Mouse (Mus musculus) hindbrain, postnatal 0 days (tissue): ENCODE data around the gene Crhr1. TPM values are rescaled to one million over a fixed set of nuclear protein-coding genes. Genes with fewer than 3 reads are reported as not detected.

ENCODE experiments used
- ATAC-seq: fragments of 200-750 bp; cut with Nextera tagmentation; 2 replicates; pipeline ENCODE4 v1.8.0; 2017; ENCODE audit warnings: mild to moderate bottlenecking, moderate TSS enrichment, moderate library complexity
- DNase-seq: peaks from one replicate; pipeline ENCODE4 v3.0.0-alpha.2; 2015; ENCODE audit warnings: low spot score
- H3K27ac ChIP-seq: fragments of 300-500 bp; sonication (generic); 2 replicates; pipeline ENCODE4 v1.5.1; 2014; ENCODE audit warnings: mild to moderate bottlenecking
- H3K27me3 ChIP-seq: fragments of 300-500 bp; sonication (generic); 2 replicates; pipeline ENCODE4 v1.6.1; 2014; ENCODE audit warnings: low read length, mixed read lengths; ENCODE audit not compliant: insufficient read depth
- H3K36me3 ChIP-seq: fragments of 300-500 bp; sonication (generic); 2 replicates; pipeline ENCODE4 v1.6.1; 2014; ENCODE audit warnings: low read length, mixed read lengths; ENCODE audit not compliant: insufficient read depth
- H3K4me1 ChIP-seq: fragments of 300-500 bp; sonication (generic); 2 replicates; pipeline ENCODE4 v1.6.1; 2014; ENCODE audit warnings: antibody characterized with exemption, low read length, mixed read lengths; ENCODE audit not compliant: insufficient read depth
- H3K4me2 ChIP-seq: fragments of 300-500 bp; sonication (generic); 2 replicates; pipeline ENCODE4 v1.6.1; 2014; ENCODE audit warnings: low read depth, mild to moderate bottlenecking, low read length, moderate library complexity, mixed read lengths
- H3K4me3 ChIP-seq: fragments of 300-500 bp; sonication (generic); 2 replicates; pipeline ENCODE4 v1.5.1; 2014; ENCODE audit warnings: low read length
- H3K9ac ChIP-seq: fragments of 300-500 bp; sonication (generic); replicated peaks from 2 replicates; pipeline ENCODE4 v1.6.1; 2014; ENCODE audit warnings: mild to moderate bottlenecking, low read length, moderate library complexity, mixed read lengths
- H3K9me3 ChIP-seq: fragments of 300-500 bp; sonication (generic); 2 replicates; pipeline ENCODE4 v1.6.1; 2016; ENCODE audit warnings: low read length, mixed read lengths
- CTCF ChIP-seq: IDR thresholded peaks from 2 replicates; pipeline ENCODE4 v1.5.1; 2016; ENCODE audit warnings: antibody characterized with exemption, control low read depth, low read depth
- WGBS: fragments of 180-500 bp; shearing (Covaris S2); extraction: QIAGEN DNeasy Blood & Tissue Kit; methylation state at CpG from one replicate; pipeline ENCODE4 v1.1.7; 2014; 5-methylcytosine and 5-hydroxymethylcytosine counted together
- polyA plus RNA-seq: library from polyadenylated mRNA; unstranded; fragments of >200 nt; fragmentation: Nextera tagmentation; extraction: Ambion mirVana; gene quantifications from 2 replicates; pipeline ENCODE4 v1.2.1, GENCODE M21; 2015
- total RNA-seq: library from RNA; depleted of rRNA; stranded (reverse); fragments of >200 nt; gene quantifications from 2 replicates; pipeline ENCODE4 v1.2.3, GENCODE M21; 2014

The Crhr1 gene
- total and polyA plus RNA-seq, 2 experiments from 2014 or later = 6.8 to 28.0 TPM

- DNase-seq = peak; percentile 73
- 15% methylated on average over 7 of the region's 7 CpGs for WGBS
- H3K27ac ChIP-seq = no peak overlapping the region
- no peak overlapping the region for H3K9ac ChIP-seq
- H3K4me3 ChIP-seq = no peak overlapping the region
- no peaks in the 10 kb centered on the region for H3K36me3 ChIP-seq
- peak; percentile 87 for ATAC-seq
- H3K4me2 ChIP-seq = no peak overlapping the region
- no peak for TF ChIP-seq CTCF
- H3K27me3 ChIP-seq = no peaks in the 10 kb centered on the region
- H3K4me1 ChIP-seq = no peaks in the 10 kb centered on the region
- no peaks in the 10 kb centered on the region for H3K9me3 ChIP-seq
These were observed 18.0 kb upstream of the Crhr1 start for GRCm38 (mm10) chr11:104114690-104115089.

- Histone ChIP-seq H3K4me1 (no peaks in the 10 kb centered on the region), H3K9me3 (no peaks in the 10 kb centered on the region), H3K9ac (no peak overlapping the region), H3K4me3 (no peak overlapping the region), H3K36me3 (no peaks in the 10 kb centered on the region), H3K27ac (no peak overlapping the region), H3K4me2 (no peak overlapping the region), H3K27me3 (no peaks in the 10 kb centered on the region)
- no peak for TF ChIP-seq CTCF
- ATAC-seq (no peak), DNase-seq (no peak)
- WGBS = 55% methylated on average over 4 of the region's 4 CpGs
These were observed 14.3 kb upstream of the Crhr1 start for GRCm38 (mm10) chr11:104118356-104118755.

GRCm38 (mm10) chr11:104122966-104123365 lies 9.7 kb upstream of the Crhr1 start:
- Histone ChIP-seq H3K4me1 (0 out of 2 replicates have a peak, but pooled peaks cover 4% of the 10 kb centered on the region), H3K4me2 (no peak overlapping the region), H3K36me3 (no peaks in the 10 kb centered on the region), H3K9ac (no peak overlapping the region), H3K27ac (no peak overlapping the region), H3K4me3 (no peak overlapping the region), H3K9me3 (no peaks in the 10 kb centered on the region), H3K27me3 (no peaks in the 10 kb centered on the region)
- WGBS = 52% methylated on average over 7 of the region's 7 CpGs
- TF ChIP-seq CTCF = no peak
- no peak for ATAC-seq
- DNase-seq = no peak

- DNase-seq = no peak
- Histone ChIP-seq H3K4me3 (no peak overlapping the region), H3K4me1 (0 out of 2 replicates have a peak, but pooled peaks cover 4% of the 10 kb centered on the region), H3K36me3 (no peaks in the 10 kb centered on the region), H3K9me3 (no peaks in the 10 kb centered on the region), H3K4me2 (no peak overlapping the region), H3K27ac (no peak overlapping the region), H3K27me3 (no peaks in the 10 kb centered on the region), H3K9ac (no peak overlapping the region)
- WGBS = 79% methylated on average over 10 of the region's 10 CpGs
- no peak for ATAC-seq
- no peak for TF ChIP-seq CTCF
These were observed 9.2 kb upstream of the Crhr1 start for GRCm38 (mm10) chr11:104123479-104123878.

GRCm38 (mm10) chr11:104124582-104124981 lies 8.1 kb upstream of the Crhr1 start:
- Histone ChIP-seq H3K27me3 (no peaks in the 10 kb centered on the region), H3K4me2 (no peak overlapping the region), H3K36me3 (no peaks in the 10 kb centered on the region), H3K4me1 (0 out of 2 replicates have a peak, but pooled peaks cover 4% of the 10 kb centered on the region), H3K9ac (no peak overlapping the region), H3K4me3 (no peak overlapping the region), H3K27ac (no peak overlapping the region), H3K9me3 (no peaks in the 10 kb centered on the region)
- WGBS = 40% methylated on average over 3 of the region's 3 CpGs
- DNase-seq (peak; percentile 84), ATAC-seq (peak; percentile 77; the same call in 1 of the 2 replicates)
- no peak for TF ChIP-seq CTCF

GRCm38 (mm10) chr11:104129466-104129865 lies 3.2 kb upstream of the Crhr1 start:
- 0 out of 2 replicates have a peak, but pooled peaks cover 8% of the 10 kb centered on the region for H3K27me3 ChIP-seq
- 56% methylated on average over 5 of the region's 5 CpGs for WGBS
- no peaks in the 10 kb centered on the region for H3K9me3 ChIP-seq
- H3K4me3 ChIP-seq = no peak overlapping the region
- H3K27ac ChIP-seq = no peak overlapping the region
- TF ChIP-seq CTCF = no peak
- H3K36me3 ChIP-seq = no peaks in the 10 kb centered on the region
- H3K4me2 ChIP-seq = no peak overlapping the region
- 0 out of 2 replicates have a peak, but pooled peaks have one; percentile 27 for ATAC-seq
- peaks cover 12% of the 10 kb centered on the region for H3K4me1 ChIP-seq
- H3K9ac ChIP-seq = no peak overlapping the region
- peak; percentile 55 for DNase-seq
